Mouse (Mus musculus): ENCODE measurements around the gene Phldb2. TPM values are rescaled to one million over a fixed set of nuclear protein-coding genes. Genes with fewer than 3 reads are reported as not detected.

Phldb2 gene
- polyA plus RNA-seq, 1 experiment, result 1.8 TPM

DNA sequence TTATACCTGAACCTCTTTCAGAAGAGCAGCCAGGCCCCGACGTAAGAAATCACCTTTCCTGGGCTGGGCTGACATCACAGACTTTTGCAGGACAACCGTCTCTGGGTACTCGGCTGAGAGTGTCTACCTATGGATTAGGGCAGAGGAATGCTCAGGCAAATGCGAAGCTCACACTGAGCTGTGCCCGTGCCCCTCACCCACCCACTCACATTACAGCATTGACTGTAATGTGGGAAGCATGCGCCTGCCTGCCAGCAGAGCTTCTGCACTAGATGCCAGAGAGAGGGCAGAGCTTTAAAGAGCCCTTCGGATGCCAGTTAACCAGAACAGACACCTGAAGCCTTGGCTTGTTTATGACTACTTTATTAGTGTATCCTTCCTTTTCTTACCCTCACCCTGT is 33.8 kb downstream of the Phldb2 start:
- Histone ChIP-seq H3K27ac (ENCODE audit: control insufficient read depth, insufficient read depth, low read length) (no peak overlapping the region), H3K27me3 (ENCODE audit: control insufficient read depth, insufficient read depth, low read length) (no peaks in the 10 kb centered on the region), H3K36me3 (ENCODE audit: control insufficient read depth, insufficient read depth, low read length) (no peaks in the 10 kb centered on the region), H3K4me1 (replicated peaks; ENCODE audit: control insufficient read depth, insufficient read depth, low read length) (no peaks in the 10 kb centered on the region), H3K4me3 (ENCODE audit: control insufficient read depth, insufficient read depth, low read length) (no peak overlapping the region)
- DNase-seq, result no peak
- TF ChIP-seq POLR2A (IDR thresholded peaks at IDR 0.05; ENCODE audit: control insufficient read depth, extremely low read depth, insufficient read depth, low read length, poor library complexity), result no peak
- TF ChIP-seq CTCF (IDR thresholded peaks at IDR 0.05; ENCODE audit: borderline replicate concordance, control insufficient read depth, extremely low read depth, insufficient read depth, low read length, poor library complexity), result no peak
- 94% methylated on average over 8 of the region's 8 CpGs for WGBS

GRCm38 (mm10) chr16:45903595-45903994 is 49.8 kb downstream of the Phldb2 start:
- H3K27me3 ChIP-seq (ENCODE audit: control insufficient read depth, insufficient read depth, low read length), result no peaks in the 10 kb centered on the region
- H3K4me3 ChIP-seq (ENCODE audit: control insufficient read depth, insufficient read depth, low read length), result no peak overlapping the region
- H3K27ac ChIP-seq (ENCODE audit: control insufficient read depth, insufficient read depth, low read length), result no peak overlapping the region
- TF ChIP-seq POLR2A (IDR thresholded peaks at IDR 0.05; ENCODE audit: control insufficient read depth, extremely low read depth, insufficient read depth, low read length, poor library complexity) (no peak), CTCF (IDR thresholded peaks at IDR 0.05; ENCODE audit: borderline replicate concordance, control insufficient read depth, extremely low read depth, insufficient read depth, low read length, poor library complexity) (no peak)
- H3K4me1 ChIP-seq (replicated peaks; ENCODE audit: control insufficient read depth, insufficient read depth, low read length), result no peaks in the 10 kb centered on the region
- H3K36me3 ChIP-seq (ENCODE audit: control insufficient read depth, insufficient read depth, low read length), result no peaks in the 10 kb centered on the region
- WGBS, result 92% methylated on average over 8 of the region's 8 CpGs
- no peak for DNase-seq

DNA sequence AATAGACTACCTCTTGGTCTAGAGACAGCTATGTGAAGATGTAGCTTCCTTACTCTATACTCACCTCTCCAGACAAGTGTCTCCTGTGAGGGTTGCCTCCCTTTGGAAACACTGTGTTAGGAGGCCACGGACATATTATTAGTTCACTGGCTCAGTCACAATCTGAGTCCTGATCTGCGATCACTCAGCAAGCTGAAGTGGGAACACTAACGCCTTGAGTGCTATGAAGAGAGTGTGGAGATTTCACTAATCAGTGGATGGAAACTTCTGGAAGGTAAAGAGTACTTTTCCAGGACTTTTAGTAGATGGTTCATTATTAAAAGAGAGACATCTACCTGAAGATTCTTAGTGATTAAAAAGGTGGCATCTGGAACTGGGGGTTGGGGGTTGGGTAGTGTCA is 54.9 kb downstream of the Phldb2 start:
- WGBS, result 95% methylated on average over 3 of the region's 3 CpGs
- DNase-seq, result no peak
- Histone ChIP-seq H3K27me3 (ENCODE audit: control insufficient read depth, insufficient read depth, low read length) (no peaks in the 10 kb centered on the region), H3K27ac (ENCODE audit: control insufficient read depth, insufficient read depth, low read length) (no peak overlapping the region), H3K36me3 (ENCODE audit: control insufficient read depth, insufficient read depth, low read length) (no peaks in the 10 kb centered on the region), H3K4me3 (ENCODE audit: control insufficient read depth, insufficient read depth, low read length) (no peak overlapping the region), H3K4me1 (replicated peaks; ENCODE audit: control insufficient read depth, insufficient read depth, low read length) (no peaks in the 10 kb centered on the region)
- TF ChIP-seq CTCF (IDR thresholded peaks at IDR 0.05; ENCODE audit: borderline replicate concordance, control insufficient read depth, extremely low read depth, insufficient read depth, low read length, poor library complexity) (no peak), POLR2A (IDR thresholded peaks at IDR 0.05; ENCODE audit: control insufficient read depth, extremely low read depth, insufficient read depth, low read length, poor library complexity) (no peak)

DNA sequence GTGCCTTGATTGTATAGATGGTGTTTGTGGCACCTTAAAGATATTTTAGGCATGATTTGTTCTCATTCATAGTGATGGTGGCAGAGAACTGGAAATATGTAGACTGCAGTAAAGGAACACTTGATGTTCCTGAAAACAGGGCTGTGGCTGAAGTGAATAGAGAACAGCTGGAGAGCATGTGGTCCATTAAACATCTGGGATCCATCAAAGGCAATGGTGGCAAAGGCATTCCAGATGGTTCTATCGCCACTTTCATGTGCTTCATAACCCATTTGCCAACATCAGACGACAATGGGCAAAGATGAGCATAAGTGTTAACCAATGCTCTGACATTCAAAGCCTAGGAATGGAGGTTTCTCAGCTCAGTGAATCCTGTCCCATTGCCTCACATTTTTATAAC is 56.8 kb downstream of the Phldb2 start:
- no peak overlapping the region for H3K4me3 ChIP-seq (ENCODE audit: control insufficient read depth, insufficient read depth, low read length)
- no peak overlapping the region for H3K27ac ChIP-seq (ENCODE audit: control insufficient read depth, insufficient read depth, low read length)
- DNase-seq, result no peak
- 99% methylated on average over 2 of the region's 2 CpGs for WGBS
- no peaks in the 10 kb centered on the region for H3K27me3 ChIP-seq (ENCODE audit: control insufficient read depth, insufficient read depth, low read length)
- H3K4me1 ChIP-seq (replicated peaks; ENCODE audit: control insufficient read depth, insufficient read depth, low read length), result no peaks in the 10 kb centered on the region
- H3K36me3 ChIP-seq (ENCODE audit: control insufficient read depth, insufficient read depth, low read length), result no peaks in the 10 kb centered on the region
- no peak for TF ChIP-seq POLR2A (IDR thresholded peaks at IDR 0.05; ENCODE audit: control insufficient read depth, extremely low read depth, insufficient read depth, low read length, poor library complexity)
- TF ChIP-seq CTCF (IDR thresholded peaks at IDR 0.05; ENCODE audit: borderline replicate concordance, control insufficient read depth, extremely low read depth, insufficient read depth, low read length, poor library complexity), result no peak

DNA sequence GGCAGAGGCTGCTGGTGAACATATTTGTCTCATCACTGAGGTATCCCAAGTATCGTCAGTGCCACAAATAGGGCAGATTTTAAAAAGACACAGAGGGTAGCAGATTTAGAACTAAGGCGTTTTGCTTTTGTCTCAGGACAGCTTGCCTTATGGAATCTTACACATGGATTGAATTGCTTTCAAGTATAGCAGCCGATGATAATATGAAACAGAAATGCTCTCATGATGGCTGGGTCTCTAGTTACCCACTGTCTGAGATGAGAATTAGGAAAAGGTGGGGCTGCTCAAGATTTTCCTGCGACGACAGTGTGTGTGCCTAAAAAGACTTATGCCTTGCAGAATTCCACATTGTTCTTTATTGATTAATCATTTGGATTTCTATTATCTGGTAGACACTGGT is 58.4 kb downstream of the Phldb2 start:
- WGBS, result 95% methylated on average over 5 of the region's 5 CpGs
- Histone ChIP-seq H3K27me3 (ENCODE audit: control insufficient read depth, insufficient read depth, low read length) (no peaks in the 10 kb centered on the region), H3K4me1 (replicated peaks; ENCODE audit: control insufficient read depth, insufficient read depth, low read length) (no peaks in the 10 kb centered on the region), H3K4me3 (ENCODE audit: control insufficient read depth, insufficient read depth, low read length) (no peak overlapping the region), H3K36me3 (ENCODE audit: control insufficient read depth, insufficient read depth, low read length) (no peaks in the 10 kb centered on the region), H3K27ac (ENCODE audit: control insufficient read depth, insufficient read depth, low read length) (no peak overlapping the region)
- no peak for DNase-seq
- no peak for TF ChIP-seq CTCF (IDR thresholded peaks at IDR 0.05; ENCODE audit: borderline replicate concordance, control insufficient read depth, extremely low read depth, insufficient read depth, low read length, poor library complexity)
- TF ChIP-seq POLR2A (IDR thresholded peaks at IDR 0.05; ENCODE audit: control insufficient read depth, extremely low read depth, insufficient read depth, low read length, poor library complexity), result no peak

DNA sequence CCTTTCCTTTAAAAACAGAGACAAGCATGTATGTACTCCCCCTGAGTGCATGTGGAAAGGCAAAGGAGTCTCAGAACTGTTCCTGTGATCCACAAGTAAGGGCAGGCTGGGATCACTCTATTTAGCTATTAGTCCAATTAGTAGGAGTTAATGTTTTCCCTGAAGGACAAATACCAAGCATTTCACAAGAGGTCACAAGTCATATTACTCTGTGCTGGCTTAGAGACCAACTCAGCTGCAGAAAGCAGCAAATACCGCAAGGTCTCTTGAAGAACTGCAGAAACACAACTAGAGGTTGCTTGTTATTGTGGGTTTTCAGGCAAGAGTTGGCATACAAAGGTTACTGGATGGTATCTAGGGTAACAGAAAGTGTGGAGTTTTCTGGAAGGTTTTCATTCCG is 59.6 kb downstream of the Phldb2 start:
- Histone ChIP-seq H3K27ac (ENCODE audit: control insufficient read depth, insufficient read depth, low read length) (no peak overlapping the region), H3K4me3 (ENCODE audit: control insufficient read depth, insufficient read depth, low read length) (no peak overlapping the region), H3K36me3 (ENCODE audit: control insufficient read depth, insufficient read depth, low read length) (no peaks in the 10 kb centered on the region), H3K27me3 (ENCODE audit: control insufficient read depth, insufficient read depth, low read length) (no peaks in the 10 kb centered on the region), H3K4me1 (replicated peaks; ENCODE audit: control insufficient read depth, insufficient read depth, low read length) (no peaks in the 10 kb centered on the region)
- no peak for TF ChIP-seq CTCF (IDR thresholded peaks at IDR 0.05; ENCODE audit: borderline replicate concordance, control insufficient read depth, extremely low read depth, insufficient read depth, low read length, poor library complexity)
- no peak for TF ChIP-seq POLR2A (IDR thresholded peaks at IDR 0.05; ENCODE audit: control insufficient read depth, extremely low read depth, insufficient read depth, low read length, poor library complexity)
- DNase-seq, result no peak
- 96% methylated on average over 2 of the region's 2 CpGs for WGBS

GRCm38 (mm10) chr16:45892928-45893327 is 60.5 kb downstream of the Phldb2 start:
- Histone ChIP-seq H3K36me3 (ENCODE audit: control insufficient read depth, insufficient read depth, low read length) (no peaks in the 10 kb centered on the region), H3K4me1 (replicated peaks; ENCODE audit: control insufficient read depth, insufficient read depth, low read length) (no peaks in the 10 kb centered on the region), H3K27me3 (ENCODE audit: control insufficient read depth, insufficient read depth, low read length) (no peaks in the 10 kb centered on the region), H3K27ac (ENCODE audit: control insufficient read depth, insufficient read depth, low read length) (no peak overlapping the region), H3K4me3 (ENCODE audit: control insufficient read depth, insufficient read depth, low read length) (no peak overlapping the region)
- WGBS, result 89% methylated on average over 1 of the region's 1 CpGs
- TF ChIP-seq POLR2A (IDR thresholded peaks at IDR 0.05; ENCODE audit: control insufficient read depth, extremely low read depth, insufficient read depth, low read length, poor library complexity) (no peak), CTCF (IDR thresholded peaks at IDR 0.05; ENCODE audit: borderline replicate concordance, control insufficient read depth, extremely low read depth, insufficient read depth, low read length, poor library complexity) (no peak)
- DNase-seq, result no peak

All from thymus, adult 2 months (tissue).